Mouse (Mus musculus) ZHBTc4 (cell line): ENCODE results near the gene Bfsp2.
"Not testable (repeated sequence)": the region's sequence is repeated elsewhere in the genome, so short reads cannot be mapped to it uniquely, and the experiment has no call there.

Experiments
- DNase-seq: peaks from one replicate; pipeline ENCODE4 v3.0.0-alpha.2; 2011; ENCODE audit warnings: low read depth, low spot score

The Bfsp2 gene

DNA sequence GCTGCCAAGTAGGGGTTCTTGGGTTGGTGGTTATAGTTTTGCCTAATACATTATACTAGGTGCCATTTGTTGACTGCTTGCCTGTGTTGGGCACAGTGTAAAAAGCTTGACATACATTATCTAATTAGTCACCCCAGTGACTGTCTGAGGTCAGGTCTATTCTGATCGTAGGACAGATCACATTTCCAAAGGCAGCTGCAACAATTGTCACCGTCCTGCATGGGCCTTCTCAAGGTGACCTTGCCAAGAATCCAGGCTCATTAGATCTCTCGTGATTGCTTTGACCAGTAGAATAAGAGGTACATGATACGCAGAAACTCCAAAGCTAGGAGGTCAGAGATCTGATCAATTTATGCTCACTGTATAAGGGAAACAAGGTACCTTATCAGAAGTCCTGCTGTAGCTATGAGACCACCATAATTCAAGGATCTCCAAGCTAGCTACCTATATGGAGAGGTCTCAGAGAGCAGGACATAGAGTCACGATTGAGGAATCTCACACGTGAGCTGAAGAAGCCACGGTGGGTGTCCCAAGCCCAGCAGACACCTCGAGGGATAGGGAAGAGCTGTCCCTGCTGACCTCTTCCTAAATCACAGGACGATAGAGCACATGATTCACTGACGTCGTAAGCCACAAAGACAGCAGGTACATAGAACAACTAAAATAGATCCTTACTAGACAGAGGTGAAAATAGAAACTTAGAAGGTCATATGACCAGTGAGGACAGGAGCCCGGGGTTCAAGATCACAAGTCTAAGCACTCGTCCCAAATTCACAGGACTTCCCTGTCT lies 49.6 kb downstream of the Bfsp2 start:
- DNase-seq, result no peak

DNA sequence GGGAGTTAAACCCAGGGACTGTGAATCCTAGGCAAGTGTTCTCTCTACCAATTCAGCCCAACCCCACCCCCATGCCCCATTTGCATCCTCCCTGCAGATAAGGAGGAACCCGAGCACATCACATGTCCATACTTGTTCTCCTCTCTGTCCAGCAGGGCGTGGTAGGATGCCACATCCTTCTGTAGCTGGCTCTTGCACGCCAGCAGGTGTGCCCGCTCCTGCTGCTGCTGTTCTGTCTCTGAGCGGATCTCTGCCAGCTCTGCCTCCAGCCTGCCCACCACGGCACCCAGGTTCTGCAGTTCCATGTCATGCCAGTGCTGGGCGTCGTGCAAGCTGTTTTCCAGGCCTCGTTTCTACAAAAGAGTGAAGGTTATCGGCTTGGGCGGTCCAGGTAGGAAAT lies 53.8 kb downstream of the Bfsp2 start:
- DNase-seq, result peak; percentile 57

DNA sequence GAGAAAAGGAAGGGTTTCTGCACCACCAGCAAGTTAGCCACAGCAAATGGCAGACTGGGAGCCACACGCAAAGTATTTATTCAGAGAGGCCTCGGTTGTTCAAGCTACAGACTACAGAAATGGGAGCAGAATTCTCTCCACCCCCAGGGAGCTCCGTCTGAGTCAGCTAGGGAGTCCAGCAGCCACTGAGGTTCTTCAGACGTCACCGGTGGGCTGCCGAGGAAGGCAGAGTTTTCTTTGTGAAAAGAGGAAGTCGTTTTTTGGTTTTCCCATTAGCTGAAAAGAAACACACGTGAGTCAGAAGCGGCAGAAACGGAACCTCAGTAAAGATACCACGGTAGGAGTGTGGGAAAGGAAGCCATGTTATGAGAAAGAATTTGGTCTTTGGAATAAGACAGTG lies 55.4 kb downstream of the Bfsp2 start:
- DNase-seq, result no peak

DNA sequence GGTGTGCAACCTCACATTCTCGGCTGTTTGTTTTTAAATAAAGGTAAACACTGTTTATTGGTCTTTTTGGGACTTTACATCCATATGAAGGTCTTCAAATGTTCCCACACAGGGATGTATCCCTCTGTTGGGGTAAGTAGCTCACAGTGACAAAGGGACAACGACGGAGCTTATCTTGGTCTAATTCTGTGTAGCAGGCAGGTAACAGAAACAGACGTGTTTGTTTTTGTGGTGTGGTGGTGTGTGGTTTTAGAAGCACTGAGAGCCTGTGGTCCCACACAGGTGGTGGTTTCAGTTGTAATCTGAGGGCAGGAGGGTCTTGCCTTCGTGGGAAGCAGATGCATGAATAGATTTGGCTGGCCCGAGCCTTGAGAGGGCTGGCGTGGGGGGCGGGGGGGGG lies 56.3 kb downstream of the Bfsp2 start:
- no peak for DNase-seq

DNA sequence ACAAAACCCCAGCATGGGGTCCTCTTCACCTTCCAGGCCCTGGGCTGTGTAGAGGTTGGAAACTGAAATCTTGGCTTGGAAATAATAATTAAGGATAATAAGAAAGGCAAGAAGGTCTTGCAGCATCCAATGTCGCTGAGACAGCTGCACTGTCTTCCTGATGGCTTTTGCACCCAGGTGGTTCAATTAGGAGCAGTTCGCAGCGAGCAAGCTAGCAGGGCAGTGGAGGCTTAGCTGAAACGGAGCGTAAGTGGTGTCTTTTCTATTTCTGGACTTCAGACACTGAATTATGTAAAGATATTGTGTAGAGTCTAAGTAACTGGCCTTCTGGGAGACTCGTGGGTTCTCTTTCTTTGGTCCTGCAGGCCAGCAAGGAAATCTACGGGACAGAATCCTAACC lies 56.8 kb downstream of the Bfsp2 start:
- DNase-seq, result no peak

DNA sequence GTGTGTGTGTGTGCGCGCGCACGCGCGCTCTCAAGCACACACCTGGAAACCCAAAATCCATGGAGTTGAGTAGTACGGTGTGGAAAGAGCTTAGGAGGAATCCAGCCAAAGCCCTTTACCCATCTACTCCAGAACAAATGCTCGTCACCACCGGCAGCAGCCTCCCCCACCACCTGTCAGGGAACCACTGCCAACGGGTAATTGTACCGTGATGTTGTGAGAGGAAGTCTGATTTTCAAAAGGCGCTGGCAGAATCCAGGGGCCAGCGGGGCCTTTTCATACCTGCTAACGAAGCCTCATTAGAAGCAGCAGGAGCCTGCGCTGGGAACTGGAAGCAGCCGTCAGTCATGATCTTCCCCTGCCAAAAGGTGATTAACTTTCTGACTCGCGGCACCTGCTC lies 57.4 kb downstream of the Bfsp2 start:
- no peak for DNase-seq

DNA sequence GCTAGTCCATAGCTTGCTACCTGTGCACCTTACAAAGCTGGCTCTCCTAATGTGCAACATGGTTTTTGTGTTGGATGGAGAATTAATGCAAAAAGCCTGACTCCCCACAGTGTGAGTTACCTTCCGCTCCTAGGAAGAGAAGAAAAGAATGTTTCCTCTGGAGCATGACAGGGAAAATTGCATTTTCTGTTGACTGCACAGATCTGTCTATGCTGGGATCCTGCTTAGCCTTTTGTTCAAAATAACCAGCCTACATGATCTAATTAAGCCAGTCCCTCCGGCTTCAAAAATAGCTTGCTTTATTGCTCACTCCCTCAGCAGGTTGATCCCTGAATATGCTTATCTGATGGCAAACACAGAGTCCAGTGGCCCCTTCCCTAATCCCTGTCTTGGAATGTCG lies 59.4 kb downstream of the Bfsp2 start:
- no peak for DNase-seq

DNA sequence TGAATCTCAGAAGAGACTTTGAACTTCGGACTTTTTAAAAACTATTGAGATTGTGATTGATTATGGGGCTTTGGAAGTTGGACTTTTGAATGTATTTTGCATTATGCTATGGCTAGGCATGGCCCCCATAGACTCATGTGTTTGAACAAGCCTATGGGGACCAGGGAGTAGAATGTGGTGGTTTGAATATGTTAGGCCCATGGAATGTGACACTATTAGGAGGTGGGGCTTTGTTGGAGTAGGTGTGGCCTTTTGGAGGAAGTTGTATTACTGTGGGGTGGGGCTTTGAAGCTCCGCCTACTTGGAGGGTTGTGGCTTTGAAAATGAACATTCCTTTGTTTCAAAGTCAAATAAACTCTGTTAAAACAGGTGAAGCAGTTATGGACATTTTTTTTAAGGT lies 61.4 kb downstream of the Bfsp2 start:
- peak; percentile 50 for DNase-seq

DNA sequence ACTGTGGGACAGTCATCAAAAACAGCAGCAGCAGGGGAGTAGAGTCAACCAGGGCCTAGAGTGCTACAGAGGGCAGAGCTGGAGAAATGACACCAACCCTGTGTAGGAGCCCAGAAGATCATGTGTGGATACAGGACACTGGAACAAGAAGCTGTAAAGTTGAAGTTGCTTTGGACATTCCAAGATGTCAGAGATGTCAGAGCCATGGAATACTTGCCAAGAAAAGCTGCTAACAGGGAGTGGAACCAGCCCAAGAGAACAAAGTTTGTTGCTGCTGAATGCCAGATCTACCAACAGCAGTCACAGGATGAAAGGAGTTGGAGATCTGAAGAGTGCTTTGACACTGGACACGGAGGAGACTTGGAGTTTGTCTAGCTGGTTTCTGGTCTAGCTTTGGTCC lies 62.0 kb downstream of the Bfsp2 start:
- not testable (repeated sequence) for DNase-seq

DNA sequence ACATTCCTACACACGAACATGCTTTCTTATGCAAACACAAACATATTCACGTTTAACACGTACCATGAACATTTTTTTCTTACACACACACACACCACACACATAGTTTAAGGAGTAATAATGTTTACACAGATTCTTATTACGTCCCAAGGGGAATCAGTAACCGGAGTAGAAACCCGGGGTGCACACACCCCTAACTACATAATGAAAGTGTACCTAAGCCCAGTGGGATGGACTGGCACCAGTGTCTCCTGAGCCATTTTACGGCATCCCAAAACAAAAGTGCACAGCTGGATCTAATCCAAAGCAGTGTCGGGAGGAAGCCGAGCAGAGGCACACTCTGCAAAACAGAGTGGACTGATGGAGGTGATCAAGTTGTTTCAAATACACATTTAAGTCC lies 66.8 kb downstream of the Bfsp2 start:
- no peak for DNase-seq

DNA sequence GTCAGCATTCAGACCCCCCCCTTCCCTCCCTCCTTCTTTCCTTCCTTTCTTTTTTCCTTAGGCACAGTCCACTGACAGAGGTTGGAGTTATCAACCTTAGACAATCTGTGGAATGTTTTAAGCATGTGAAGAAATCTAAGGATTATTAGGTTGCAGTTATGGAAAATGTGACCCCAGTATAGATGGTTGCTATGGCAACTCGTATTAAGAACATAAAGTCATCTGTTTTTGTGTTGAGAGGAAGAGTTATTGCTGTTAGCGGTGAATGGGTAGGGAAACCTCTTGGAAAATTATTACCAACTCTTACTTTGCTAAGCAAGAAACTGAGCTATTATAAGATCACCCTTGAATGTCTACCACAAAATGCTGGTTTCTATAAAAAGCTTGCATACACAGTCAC lies 71.1 kb downstream of the Bfsp2 start:
- no peak for DNase-seq

DNA sequence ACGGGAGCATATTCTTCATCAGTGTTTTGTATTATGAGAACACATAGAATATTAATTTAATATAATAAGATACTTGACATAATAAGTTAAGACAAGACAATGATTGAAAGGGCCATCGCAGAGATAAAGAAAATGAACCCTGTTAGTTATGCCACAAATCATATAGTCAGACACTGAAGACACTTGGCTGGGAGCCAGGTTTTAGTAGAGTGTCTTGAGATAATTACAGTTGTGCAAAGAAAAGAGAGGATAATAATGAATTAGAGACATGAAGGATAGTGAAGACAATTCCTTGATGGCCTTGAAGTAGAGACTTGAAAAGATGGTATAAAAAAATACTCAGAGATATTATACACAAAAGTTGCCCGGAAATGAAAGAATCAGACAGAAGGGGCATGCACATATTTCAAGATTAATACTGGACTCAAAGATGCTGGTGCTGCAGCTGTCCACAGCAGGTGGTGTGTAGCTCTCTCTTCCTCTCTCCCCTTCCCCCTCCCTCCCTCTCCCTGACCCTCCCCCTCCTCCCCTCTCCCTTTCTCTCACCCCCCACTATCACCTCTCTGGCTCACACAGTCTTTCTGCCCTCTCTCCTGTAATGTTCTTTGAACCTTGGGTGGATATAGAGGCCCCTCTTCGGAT lies 72.0 kb downstream of the Bfsp2 start:
- no peak for DNase-seq

DNA sequence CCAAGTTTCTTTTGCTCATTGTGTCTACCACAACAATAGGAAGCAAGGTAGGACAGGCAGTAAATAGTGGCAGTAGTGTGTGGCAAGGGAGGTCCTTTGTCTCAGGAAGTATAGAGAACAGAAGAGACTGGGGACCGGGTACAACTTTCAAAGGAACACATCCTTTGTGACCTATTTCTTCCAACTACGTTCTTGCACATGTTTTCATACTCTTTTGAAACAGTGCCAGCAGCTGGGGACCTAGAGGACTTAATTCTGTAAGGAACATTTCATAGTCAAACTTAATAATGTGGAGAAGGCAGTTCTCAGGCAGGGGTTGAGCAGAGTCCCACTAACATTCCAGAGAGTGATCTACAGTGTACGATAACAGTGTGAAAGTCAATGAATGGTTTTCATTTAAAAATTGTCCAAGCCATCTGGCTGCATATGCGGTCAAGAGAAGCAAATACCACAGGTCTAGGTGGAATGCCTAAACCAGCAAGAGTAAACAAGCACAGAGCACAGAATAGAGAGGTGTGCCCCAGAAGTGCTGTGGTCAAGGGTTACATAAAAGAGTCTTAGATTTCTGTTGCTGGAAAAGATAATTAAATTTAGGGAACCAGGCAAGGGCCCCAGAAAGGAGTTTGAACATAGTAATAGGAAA lies 76.8 kb downstream of the Bfsp2 start:
- DNase-seq, result no peak

DNA sequence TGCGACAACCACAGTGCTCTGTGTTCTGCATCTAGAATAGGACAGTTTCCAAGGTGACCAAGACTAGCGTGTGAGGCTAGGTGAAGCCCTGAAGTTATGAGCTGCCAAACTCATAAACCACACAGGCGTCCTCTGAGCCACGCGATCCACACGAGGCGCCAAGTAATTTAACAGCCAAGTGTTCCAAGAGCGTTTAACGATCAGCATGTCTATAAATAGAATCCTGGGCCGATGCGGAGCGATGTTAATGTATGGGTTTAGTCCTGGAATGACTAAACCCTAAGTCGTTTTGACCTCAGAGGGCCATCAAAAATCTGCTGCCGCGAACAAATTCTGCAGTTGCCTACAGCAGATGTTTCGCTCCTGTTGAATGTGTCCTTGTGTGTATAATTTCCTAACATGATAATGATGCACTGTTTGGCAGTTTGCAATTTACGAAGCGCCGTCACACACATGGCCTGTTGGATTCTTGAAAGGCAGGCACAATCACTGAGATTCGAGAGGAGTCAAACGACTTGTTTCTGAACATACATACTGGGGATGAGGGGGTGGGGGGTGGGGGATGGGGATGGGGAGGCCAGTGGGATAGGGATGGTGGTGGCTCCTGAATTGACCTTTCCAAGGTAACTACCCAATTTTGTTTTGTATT lies 81.6 kb downstream of the Bfsp2 start:
- DNase-seq, result no peak

DNA sequence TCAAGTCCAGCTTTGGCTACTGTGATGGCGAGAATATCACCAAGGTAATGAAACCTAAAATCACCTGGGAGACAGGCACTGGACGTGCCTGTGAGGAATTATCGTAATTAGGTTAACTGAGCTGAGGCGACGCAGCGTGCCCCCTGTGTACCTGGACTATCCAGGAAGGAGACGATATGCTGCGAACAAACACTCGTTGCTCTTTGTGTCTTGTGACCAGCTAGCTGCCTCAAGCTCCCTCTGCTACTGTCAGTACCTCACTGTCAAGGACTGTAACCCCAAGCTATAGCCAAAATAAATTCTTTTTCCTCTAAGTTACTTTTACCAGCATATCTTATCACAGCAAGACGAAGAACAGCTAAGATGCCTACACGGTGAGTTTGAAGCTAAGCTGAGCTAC lies 87.0 kb downstream of the Bfsp2 start:
- DNase-seq, result no peak

DNA sequence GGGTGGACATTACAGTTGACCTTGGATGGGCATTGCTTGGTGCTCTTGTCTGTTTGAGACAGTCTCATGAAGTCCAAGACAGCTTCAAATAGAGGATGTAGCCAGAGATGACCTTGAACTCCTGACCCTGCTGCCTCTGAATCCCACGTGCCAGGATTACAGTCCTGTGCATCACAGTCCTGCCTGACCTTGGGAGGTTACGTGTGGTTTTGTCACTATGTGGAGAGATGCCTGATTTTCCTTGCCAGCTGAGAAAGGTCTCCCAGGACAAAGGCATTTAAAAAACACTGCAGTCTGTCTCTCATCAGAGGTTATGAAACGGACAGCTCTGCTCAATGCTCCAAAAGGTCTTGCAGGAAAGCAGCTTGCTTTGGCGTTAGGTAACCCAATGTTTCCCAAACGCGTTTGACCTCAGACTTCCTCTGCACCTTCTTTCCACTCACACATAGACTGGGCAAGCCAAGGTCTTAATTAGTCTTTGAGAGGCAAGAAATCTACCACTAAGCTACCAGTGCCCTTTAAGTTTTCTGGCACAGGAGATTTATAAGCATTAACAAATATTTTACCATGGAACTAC lies 88.3 kb downstream of the Bfsp2 start:
- no peak for DNase-seq

DNA sequence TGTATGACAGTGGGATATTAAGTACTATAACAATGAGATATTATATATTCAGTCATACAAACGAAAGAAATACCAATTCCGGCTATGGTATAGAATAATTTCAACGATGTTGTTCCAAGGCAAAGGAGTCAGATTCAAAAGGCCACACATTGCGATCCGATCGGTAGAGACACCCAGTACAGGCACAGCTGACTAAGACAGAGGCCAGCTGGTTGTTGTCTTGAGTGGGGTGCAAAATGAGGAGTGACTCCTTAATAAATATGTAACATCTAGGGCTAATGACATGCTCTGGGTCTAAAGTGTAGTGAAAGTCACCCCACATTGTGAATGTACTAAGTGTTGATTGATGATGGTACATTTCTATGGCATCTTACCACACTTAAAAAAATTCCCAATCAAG lies 91.0 kb downstream of the Bfsp2 start:
- no peak for DNase-seq

DNA sequence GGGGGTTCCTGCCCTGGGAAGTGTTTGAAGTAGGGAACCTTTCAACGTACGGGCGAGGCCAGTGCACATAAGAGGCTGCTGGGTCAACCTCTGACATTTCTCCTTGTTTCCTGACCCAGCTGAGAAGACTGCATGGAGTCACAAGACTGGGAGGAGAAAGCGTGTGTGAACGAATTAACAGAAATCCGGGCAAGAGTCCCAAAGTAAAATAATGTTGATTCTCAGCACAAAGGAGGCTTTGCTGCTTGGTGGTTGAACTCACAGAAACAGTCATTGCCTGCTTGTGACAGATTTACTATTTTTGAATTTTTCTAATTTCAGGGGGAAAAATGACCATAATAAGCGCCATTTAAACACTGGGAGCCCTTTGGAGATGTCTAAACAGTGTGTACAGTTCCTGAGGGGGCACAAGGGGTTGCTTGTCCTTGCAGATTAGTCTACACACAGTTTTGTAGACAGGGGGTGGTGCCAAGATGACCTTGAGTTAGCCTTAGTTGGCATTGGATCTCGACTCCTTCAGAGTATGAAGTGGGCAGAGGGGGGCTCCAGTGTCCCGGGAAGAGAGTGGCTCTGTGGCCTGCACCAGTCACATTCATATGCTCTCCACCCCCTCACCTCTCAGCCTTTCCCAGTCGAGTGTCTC lies 93.1 kb downstream of the Bfsp2 start:
- DNase-seq, result no peak

DNA sequence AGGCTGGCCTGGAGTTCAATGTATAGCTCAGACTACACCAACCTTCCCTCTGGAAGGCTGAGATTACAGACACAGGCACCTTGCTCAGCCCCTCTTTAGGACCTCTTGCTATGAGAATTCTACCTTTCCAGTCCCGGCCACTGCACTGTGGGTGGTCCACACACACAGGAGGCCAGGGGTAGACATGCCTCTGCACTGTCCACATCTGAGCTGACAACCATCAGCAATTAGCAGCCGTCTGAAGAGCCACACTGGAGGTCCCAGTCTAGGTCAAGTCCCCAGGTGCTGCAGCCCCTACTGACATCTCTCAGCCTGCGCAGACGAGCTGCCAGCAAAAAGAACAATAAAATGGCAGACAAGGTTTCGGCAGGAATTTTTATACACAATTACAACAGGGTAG lies 93.6 kb downstream of the Bfsp2 start:
- no peak for DNase-seq

DNA sequence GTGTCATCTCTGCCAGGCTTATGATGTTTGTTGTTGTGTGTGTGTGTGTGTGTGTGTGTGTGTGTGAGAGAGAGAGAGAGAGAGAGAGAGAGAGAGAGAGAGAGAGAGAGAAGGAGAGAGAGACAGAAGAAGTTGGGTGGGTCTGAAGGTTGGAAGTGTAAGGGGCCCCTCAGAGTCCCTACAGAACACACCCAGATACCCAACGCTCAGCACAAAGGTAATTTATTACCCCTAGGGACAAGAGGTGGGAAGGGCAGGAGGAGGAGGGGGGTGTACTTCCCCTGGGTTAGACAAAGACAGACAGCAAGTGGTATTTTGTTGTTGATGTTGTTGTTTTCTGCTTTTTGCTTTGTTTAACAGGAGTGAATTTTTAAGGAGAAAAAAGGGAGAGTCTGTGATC lies 94.6 kb downstream of the Bfsp2 start:
- no peak for DNase-seq

DNA sequence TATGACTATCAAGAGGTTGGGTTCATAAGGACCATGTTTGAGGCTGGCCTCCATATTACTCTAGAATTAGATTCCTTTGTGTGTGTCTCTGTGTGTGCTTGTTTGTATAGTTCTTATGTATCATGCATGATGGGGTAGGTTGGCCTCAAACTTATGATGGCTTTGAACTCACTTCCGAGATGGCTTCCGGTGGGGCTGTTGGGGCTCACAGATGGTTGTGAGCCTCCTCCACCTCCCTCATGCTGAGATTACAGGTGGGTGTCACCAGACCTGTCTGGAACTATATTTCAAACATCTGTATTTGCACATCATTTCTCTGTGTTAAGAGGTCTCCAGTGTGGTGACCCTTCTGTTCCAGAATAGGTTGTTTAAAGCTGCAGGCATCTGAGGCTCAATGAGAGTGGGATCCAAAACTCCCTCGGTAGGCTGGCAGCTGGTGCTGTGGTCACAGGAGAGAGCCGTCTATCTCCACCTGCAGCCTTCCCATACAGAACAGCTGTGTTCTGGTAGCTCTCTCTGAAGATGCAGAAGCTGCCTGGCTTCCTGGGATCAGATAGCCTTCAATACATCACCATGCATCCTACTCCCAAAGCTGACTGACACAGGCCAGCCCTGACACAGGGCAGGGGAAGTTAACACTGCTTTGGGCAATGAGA lies 96.0 kb downstream of the Bfsp2 start:
- DNase-seq, result no peak
